Mouse (Mus musculus): ENCODE results near the gene Gstm6.

GRCm38 (mm10) chr3:107964026-107964425 lies 20.5 kb upstream of the Gstm6 start:
- TF ChIP-seq POLR2A (IDR thresholded peaks at IDR 0.05; ENCODE audit: insufficient read depth, low read depth, low read length) (no peak), CTCF (IDR thresholded peaks at IDR 0.05; ENCODE audit: insufficient read depth, low read depth, low read length) (no peak)

Data from olfactory bulb, adult 2 months (tissue).